Mouse (Mus musculus) liver, embryonic 14.5 days (tissue): ENCODE measurements around the gene Ccdc103. TPM values are rescaled to one million over a fixed set of nuclear protein-coding genes. Genes with fewer than 3 reads are reported as not detected.
A peak's percentile ranks its signal among the peaks of the same experiment; 100 is the strongest.

Experiments used
- ATAC-seq: fragments of 200-750 bp; cut with Nextera tagmentation; 2 replicates; pipeline ENCODE4 v1.8.0; 2017; ENCODE audit warnings: moderate number of reproducible peaks, mild to moderate bottlenecking, moderate library complexity; ENCODE audit not compliant: insufficient read depth
- DNase-seq, 3 experiments: peaks; one replicate each; pipeline ENCODE4 v3.0.0-alpha.2; 2012 to 2013; ENCODE audit warnings: low read depth in 3 of 3, low spot score in 3 of 3
- H3K27ac ChIP-seq: fragments of 300-500 bp; sonication (generic); 2 replicates; pipeline ENCODE4 v1.5.1; 2014; ENCODE audit warnings: moderate library complexity, mild to moderate bottlenecking, control low read depth, inconsistent platforms
- H3K27me3 ChIP-seq: fragments of 300-500 bp; sonication (generic); 2 replicates; pipeline ENCODE4 v1.6.1; 2014; ENCODE audit warnings: mild to moderate bottlenecking, low read length, moderate library complexity; ENCODE audit not compliant: control insufficient read depth, insufficient read depth
- H3K36me3 ChIP-seq: fragments of 300-500 bp; sonication (generic); replicated peaks from 2 replicates; pipeline ENCODE4 v1.6.1; 2014; ENCODE audit warnings: low read depth; ENCODE audit not compliant: control insufficient read depth, insufficient read depth
- H3K4me1 ChIP-seq, 2 experiments: fragments of 200-500 bp in 1 of 2; fragments of 300-500 bp in 1 of 2; sonication (generic) in 1 of 2; replicated peaks; 2 replicates each; pipeline ENCODE4 v1.6.1; 2012 to 2014; ENCODE audit warnings: antibody characterized with exemption in 1 of 2, inconsistent platforms in 1 of 2, low read length in 1 of 2; ENCODE audit not compliant: control insufficient read depth in 2 of 2, insufficient read depth in 2 of 2
- H3K4me2 ChIP-seq: fragments of 300-500 bp; sonication (generic); 2 replicates; pipeline ENCODE4 v1.6.1; 2014; ENCODE audit warnings: low read depth, mild to moderate bottlenecking, control low read depth, moderate library complexity
- H3K4me3 ChIP-seq, 2 experiments: fragments of 200-500 bp in 1 of 2; fragments of 300-500 bp in 1 of 2; sonication (generic) in 1 of 2; 2 replicates each; pipeline ENCODE4 v1.5.1; 2012 to 2014; ENCODE audit warnings: low read depth in 2 of 2, low read length in 2 of 2, mild to moderate bottlenecking in 2 of 2, control low read depth in 1 of 2, inconsistent platforms in 1 of 2, moderate library complexity in 1 of 2; ENCODE audit not compliant: insufficient read depth in 1 of 2
- H3K9ac ChIP-seq: fragments of 300-500 bp; sonication (generic); replicated peaks from 2 replicates; pipeline ENCODE4 v1.6.1; 2014; ENCODE audit warnings: mild to moderate bottlenecking, control low read depth, moderate library complexity
- H3K9me3 ChIP-seq: fragments of 300-500 bp; sonication (generic); 2 replicates; pipeline ENCODE4 v1.6.1; 2016; ENCODE audit warnings: low read length, mixed read lengths; ENCODE audit not compliant: control insufficient read depth
- CTCF ChIP-seq: IDR thresholded peaks from 2 replicates; pipeline ENCODE4 v1.5.1; 2016; ENCODE audit warnings: antibody characterized with exemption, low read depth, control low read depth
- EP300 ChIP-seq: IDR thresholded peaks from 2 replicates; pipeline ENCODE4 v1.6.1; 2016; ENCODE audit warnings: antibody characterized with exemption, low read depth
- WGBS: fragments of 180-500 bp; shearing (Covaris S2); extraction: QIAGEN DNeasy Blood & Tissue Kit; methylation state at CpG from one replicate; pipeline ENCODE4 v1.1.7; 2014; ENCODE audit not compliant: insufficient replicate concordance; 5-methylcytosine and 5-hydroxymethylcytosine counted together
- polyA plus RNA-seq, 2 experiments: library from polyadenylated mRNA; depleted of rRNA in 1 of 2; stranded (reverse) in 1 of 2; unstranded in 1 of 2; fragments of >200 nt; fragmentation: Nextera tagmentation in 1 of 2; extraction: Ambion mirVana in 1 of 2; gene quantifications; 2 replicates each; pipeline versions ENCODE4 v1.2.1 to v1.2.3; 2012 to 2014

The Ccdc103 gene
- polyA plus RNA-seq (2012; rRNA removed) (0.29 and 0.59 TPM in 2 replicates), polyA plus RNA-seq (2014; fragmentation: Nextera tagmentation; extraction: Ambion mirVana) (0.75 and 1.1 TPM in 2 replicates)

DNA sequence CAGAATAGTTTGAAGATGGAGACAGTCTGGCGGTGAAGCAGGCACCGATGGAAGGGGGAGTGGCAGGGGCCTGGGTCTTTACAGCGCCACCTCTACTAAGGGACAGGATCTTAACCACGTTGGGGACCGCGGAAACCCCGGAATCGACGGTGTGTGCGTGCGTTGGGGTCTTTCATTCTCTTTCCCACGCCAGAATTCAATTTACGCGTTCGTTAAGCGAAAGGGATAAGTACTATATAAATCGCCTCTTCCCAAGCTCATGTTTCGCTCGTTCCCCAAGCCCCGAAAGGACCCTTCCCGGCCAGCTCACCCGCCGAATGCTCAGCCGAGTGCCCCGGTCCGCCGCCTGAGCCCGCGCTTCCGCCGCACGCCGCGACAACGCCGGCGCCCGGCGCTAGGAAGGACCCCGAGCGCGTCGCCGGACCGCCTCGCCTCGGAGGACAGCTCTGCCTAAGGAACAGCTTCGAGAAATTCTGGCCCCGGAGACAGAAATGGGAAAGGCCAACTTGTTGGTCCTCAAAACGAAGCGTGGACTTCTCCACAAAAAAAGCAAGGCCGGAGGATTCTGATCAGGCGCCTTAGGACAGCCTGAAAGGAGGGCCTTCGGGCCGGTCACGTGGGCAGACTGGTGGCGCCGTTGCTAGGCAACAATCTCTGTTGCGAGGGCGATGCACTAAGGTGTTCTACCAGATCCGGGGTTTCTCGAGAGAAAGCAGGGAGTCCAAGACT, at the start of gene Ccdc103, which contains the start of gene Eftud2:
Gene Ccdc103 (plus strand): TSS at position 620 of the 729 bp plus-strand sequence.
Gene Eftud2 (minus strand): TSS at position 401 of the 729 bp plus-strand sequence.
- Histone ChIP-seq H3K27ac (peak within 1 kb of the TSS; percentile 88), H3K9ac (peak within 1 kb of the TSS; percentile 93), H3K4me3 (peak within 1 kb of the TSS; percentile 96 to 98), H3K4me1 (peaks cover 23% of the 10 kb centered on the region in 2 experiments), H3K27me3 (no peaks in the 10 kb centered on the region; the same call in 1 of the 2 replicates), H3K4me2 (peak within 1 kb of the TSS; percentile 86), H3K9me3 (no peaks in the 10 kb centered on the region), H3K36me3 (peaks cover 18% of the 10 kb centered on the region)
- peak; percentile 90 to 92 (median 91) for DNase-seq
- WGBS: under 1% methylated on average over 62 of the region's 62 CpGs
- TF ChIP-seq CTCF (no peak), EP300 (peak; percentile 84)
- peak; percentile 91 for ATAC-seq

DNA sequence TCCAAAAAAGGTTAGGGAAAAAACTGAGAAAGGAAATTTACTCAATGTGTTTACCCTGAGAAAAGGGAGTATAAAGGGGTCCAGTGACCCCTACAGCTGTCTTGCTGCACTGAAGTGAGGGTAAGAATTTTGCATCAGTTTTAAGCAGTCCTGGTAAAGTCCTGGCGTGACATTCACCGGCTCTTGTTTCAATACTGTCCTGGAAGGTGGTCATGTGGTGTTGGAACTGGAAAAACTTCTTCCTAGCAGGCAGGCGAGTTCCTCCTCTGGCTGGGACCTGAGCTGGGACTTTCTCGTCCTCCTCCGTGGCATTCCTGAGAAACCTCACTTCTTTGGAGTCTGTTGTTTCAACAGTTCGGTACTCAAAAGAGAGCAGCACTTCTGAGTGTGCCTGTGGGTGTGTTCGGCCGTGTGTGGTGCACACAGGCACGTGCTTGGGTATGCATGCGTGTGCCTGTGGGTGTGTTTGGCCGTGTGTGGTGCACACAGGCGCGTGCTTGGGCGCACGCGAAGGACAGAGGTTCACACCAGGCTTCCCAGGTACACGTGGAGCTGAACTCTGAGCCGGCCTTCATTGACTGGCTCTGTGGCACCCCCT, 48.2 kb upstream of the Ccdc103 start:
- Histone ChIP-seq H3K27ac (no peak overlapping the region), H3K9me3 (no peaks in the 10 kb centered on the region)
- no peak for ATAC-seq

DNA sequence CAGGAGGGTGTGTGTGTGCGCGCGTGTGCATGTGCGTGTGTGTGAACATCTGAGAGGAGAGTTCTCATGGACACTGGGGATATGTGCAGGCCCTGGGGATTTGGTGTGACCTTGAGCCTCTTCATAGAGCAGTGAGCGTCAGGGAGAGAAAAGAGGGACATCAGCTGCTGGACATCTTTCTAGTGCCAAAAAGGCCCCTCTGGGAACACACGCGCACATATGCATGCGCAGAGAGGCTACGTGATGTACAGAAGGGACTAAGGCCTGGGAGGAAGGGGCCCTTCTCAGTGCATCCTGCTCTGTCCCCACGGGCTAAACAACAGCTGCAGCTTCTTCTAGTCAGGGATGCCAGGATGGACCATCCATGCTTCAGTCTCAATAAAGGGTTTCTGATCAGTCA, 46.8 kb upstream of the Ccdc103 start:
- no peaks in the 10 kb centered on the region for H3K9me3 ChIP-seq
- H3K4me1 ChIP-seq: no peaks in the 10 kb centered on the region
- H3K4me3 ChIP-seq: no peak overlapping the region
- H3K27ac ChIP-seq: no peak overlapping the region
- WGBS: 77% methylated on average over 10 of the region's 10 CpGs
- TF ChIP-seq EP300: no peak
- TF ChIP-seq CTCF: no peak
- H3K4me2 ChIP-seq: no peak overlapping the region
- ATAC-seq: no peak
- H3K9ac ChIP-seq: no peak overlapping the region
- DNase-seq: no peak
- no peaks in the 10 kb centered on the region for H3K27me3 ChIP-seq
- H3K36me3 ChIP-seq: peaks cover 12% of the 10 kb centered on the region

More for the DNA sequence above, 48.2 kb upstream of the Ccdc103 start:
- no peaks in the 10 kb centered on the region for H3K36me3 ChIP-seq
- no peak overlapping the region for H3K4me3 ChIP-seq
- 65% methylated on average over 18 of the region's 18 CpGs for WGBS
- H3K27me3 ChIP-seq: no peaks in the 10 kb centered on the region
- TF ChIP-seq EP300: no peak
- TF ChIP-seq CTCF: no peak
- H3K9ac ChIP-seq: no peak overlapping the region
- no peak for DNase-seq
- H3K4me2 ChIP-seq: no peak overlapping the region
- H3K4me1 ChIP-seq: no peaks in the 10 kb centered on the region

DNA sequence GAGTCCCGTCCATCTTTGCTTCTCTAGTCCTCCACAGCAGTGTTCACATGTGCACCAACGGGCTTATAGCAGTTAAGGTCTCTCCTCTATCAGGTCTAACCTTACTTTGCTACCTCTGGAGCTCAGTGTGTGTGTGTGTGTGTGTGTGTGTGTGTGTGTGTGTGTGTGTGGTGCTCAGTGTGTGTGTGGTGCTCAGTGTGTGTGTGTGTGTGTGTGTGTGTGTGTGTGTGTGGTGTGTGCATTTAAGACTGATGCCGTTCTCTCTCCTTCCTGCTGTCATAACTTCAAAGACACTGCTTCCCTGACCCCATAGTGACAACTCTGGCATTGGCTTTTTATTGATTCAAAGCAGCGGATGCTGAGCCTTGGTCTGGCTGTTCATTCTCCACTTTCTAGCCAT, 45.5 kb upstream of the Ccdc103 start, which contains the start of gene Higd1b:
Gene Higd1b (plus strand): TSS at position 301 of the 400 bp plus-strand sequence.
- WGBS: 56% methylated on average over 4 of the region's 4 CpGs
- Histone ChIP-seq H3K4me1 (no peaks in the 10 kb centered on the region), H3K4me2 (no peak within 1 kb of the TSS), H3K27ac (no peak within 1 kb of the TSS), H3K36me3 (peaks cover 17% of the 10 kb centered on the region), H3K27me3 (no peaks in the 10 kb centered on the region), H3K9ac (no peak within 1 kb of the TSS), H3K4me3 (no peak within 1 kb of the TSS), H3K9me3 (no peaks in the 10 kb centered on the region)
- DNase-seq (no peak), ATAC-seq (no peak)
- TF ChIP-seq CTCF (no peak), EP300 (no peak)

DNA sequence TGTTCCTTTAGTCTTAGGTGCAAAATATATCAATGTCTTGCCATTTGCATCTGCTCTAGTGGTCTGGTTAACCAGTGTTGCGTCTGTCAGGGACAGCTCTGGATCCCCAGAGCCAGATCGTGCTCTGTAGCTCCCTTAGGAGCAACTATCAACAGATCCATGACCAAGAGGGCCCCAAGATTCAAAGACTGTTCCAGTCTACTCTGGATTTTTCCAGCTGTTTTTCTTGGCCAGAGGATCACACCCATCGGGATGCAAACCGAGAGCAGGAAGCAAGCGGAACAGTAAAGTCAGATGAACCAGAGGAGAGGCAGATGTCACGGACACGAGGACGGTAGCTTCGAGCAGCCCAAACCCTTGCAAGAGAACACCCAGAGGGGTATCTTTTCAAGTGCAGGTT, 44.9 kb upstream of the Ccdc103 start:
- WGBS: 83% methylated on average over 9 of the region's 9 CpGs
- DNase-seq (no peak), ATAC-seq (no peak)
- Histone ChIP-seq H3K27ac (no peak overlapping the region), H3K4me2 (no peak overlapping the region), H3K9me3 (no peaks in the 10 kb centered on the region), H3K36me3 (peaks cover 22% of the 10 kb centered on the region), H3K4me3 (no peak overlapping the region), H3K9ac (no peak overlapping the region), H3K4me1 (no peaks in the 10 kb centered on the region), H3K27me3 (no peaks in the 10 kb centered on the region)
- TF ChIP-seq EP300 (no peak), CTCF (no peak)
